Mouse (Mus musculus) myocyte (in vitro differentiated cells): ENCODE data around the gene Cpsf2. TPM values are rescaled to one million over a fixed set of nuclear protein-coding genes. Genes with fewer than 3 reads are reported as not detected.
"Not testable (repeated sequence)": the region's sequence is repeated elsewhere in the genome, so short reads cannot be mapped to it uniquely, and the experiment has no call there.

ENCODE experiments used
- H3K27me3 ChIP-seq: one replicate; pipeline ENCODE4 v1.6.1; 2011; ENCODE audit not compliant: control insufficient read depth, insufficient read depth, insufficient read length
- H3K36me3 ChIP-seq: one replicate; pipeline ENCODE4 v1.6.1; 2011; ENCODE audit not compliant: control insufficient read depth, insufficient read depth
- H3K4me2 ChIP-seq: one replicate; pipeline ENCODE4 v1.6.1; 2011; ENCODE audit warnings: low read depth, control low read depth
- H3K4me3 ChIP-seq: one replicate; pipeline ENCODE4 v1.5.1; 2011; ENCODE audit warnings: mild to moderate bottlenecking, control low read depth, moderate library complexity
- H3K79me2 ChIP-seq: one replicate; pipeline ENCODE4 v1.6.1; 2011; ENCODE audit not compliant: control insufficient read depth, insufficient read depth
- H3ac ChIP-seq: one replicate; pipeline ENCODE4 v1.6.1; 2011; ENCODE audit not compliant: control insufficient read depth, insufficient read length
- CEBPB ChIP-seq: IDR thresholded peaks from 2 replicates; pipeline ENCODE4 v1.6.1; 2011; ENCODE audit warnings: mild to moderate bottlenecking, moderate library complexity; ENCODE audit not compliant: poor library complexity, insufficient read depth, severe bottlenecking
- E2F4 ChIP-seq: IDR thresholded peaks from one replicate; pipeline ENCODE4 v1.6.1; 2011; ENCODE audit warnings: mild to moderate bottlenecking, control low read depth, moderate library complexity; ENCODE audit not compliant: insufficient read depth
- MAX ChIP-seq: IDR thresholded peaks from one replicate; pipeline ENCODE4 v1.6.1; 2011; ENCODE audit warnings: low read depth, mild to moderate bottlenecking, control low read depth
- MYOD1 ChIP-seq, 3 experiments: IDR thresholded peaks; one replicate each; pipeline ENCODE4 v1.6.1; 2011; ENCODE audit warnings: control low read depth in 2 of 3, low read depth in 2 of 3, mild to moderate bottlenecking in 2 of 3, moderate library complexity in 1 of 3; ENCODE audit not compliant: insufficient read length in 2 of 3, control insufficient read depth in 1 of 3
- MYOG ChIP-seq, 3 experiments: IDR thresholded peaks; one replicate each; pipeline ENCODE4 v1.6.1; 2011; ENCODE audit warnings: control low read depth in 2 of 3, low read depth in 2 of 3, mild to moderate bottlenecking in 2 of 3; ENCODE audit not compliant: insufficient read length in 2 of 3, control insufficient read depth in 1 of 3, insufficient read depth in 1 of 3
- POLR2A ChIP-seq: IDR thresholded peaks from one replicate; pipeline ENCODE4 v1.6.1; 2011; ENCODE audit warnings: low read depth, mild to moderate bottlenecking, control low read depth, moderate library complexity; ENCODE audit not compliant: insufficient read length
- POLR2AphosphoS2 ChIP-seq: IDR thresholded peaks from one replicate; pipeline ENCODE4 v1.6.1; 2011; ENCODE audit warnings: low read depth, control low read depth; ENCODE audit not compliant: insufficient read length
- REST ChIP-seq: IDR thresholded peaks from one replicate; pipeline ENCODE4 v1.6.1; 2011; ENCODE audit warnings: mild to moderate bottlenecking, control low read depth, moderate library complexity; ENCODE audit not compliant: insufficient read depth, insufficient read length
- SRF ChIP-seq: IDR thresholded peaks from one replicate; pipeline ENCODE4 v1.6.1; 2011; ENCODE audit warnings: low read depth; ENCODE audit not compliant: control insufficient read depth, insufficient read length
- TCF12 ChIP-seq: IDR thresholded peaks from one replicate; pipeline ENCODE4 v1.6.1; 2011; ENCODE audit warnings: mild to moderate bottlenecking, control low read depth; ENCODE audit not compliant: poor library complexity, insufficient read depth, severe bottlenecking
- TCF3 ChIP-seq: IDR thresholded peaks from one replicate; pipeline ENCODE4 v1.6.1; 2011; ENCODE audit warnings: low read depth, control low read depth; ENCODE audit not compliant: insufficient read length
- USF1 ChIP-seq: IDR thresholded peaks from one replicate; pipeline ENCODE4 v1.6.1; 2011; ENCODE audit warnings: low read depth, mild to moderate bottlenecking, control low read depth, moderate library complexity
- polyA plus RNA-seq: library from polyadenylated mRNA; unstranded; fragments of >200 nt; fragmentation: generic; extraction: Trizol; gene quantifications from one replicate; pipeline ENCODE4 v1.2.1, GENCODE M21; 2012; ENCODE audit warnings: missing spikeins

Cpsf2 gene
- polyA plus RNA-seq, 1 experiment, result 11.0 TPM

- peak within 1 kb of the TSS; percentile 79 for H3K4me2 ChIP-seq
- H3K36me3 ChIP-seq, result no peaks in the 10 kb centered on the region
- no peaks in the 10 kb centered on the region for H3K27me3 ChIP-seq
- H3ac ChIP-seq, result peak within 1 kb of the TSS; percentile 43
- TF ChIP-seq SRF, result peak; percentile 62
- no peak for TF ChIP-seq TCF12
- peak in 1 of 3 experiments; percentile 24 for TF ChIP-seq MYOD1 (IDR thresholded peaks at IDR 0.05; ENCODE audit: control insufficient read depth in 1 of 3, insufficient read length in 2 of 3, low read depth in 2 of 3)
- no peak for TF ChIP-seq REST
- no peak for TF ChIP-seq E2F4
- no peak for TF ChIP-seq CEBPB
- TF ChIP-seq TCF3, result no peak
- no peak for TF ChIP-seq MAX
- TF ChIP-seq USF1, result peak; percentile 98
- peak; percentile 62 for TF ChIP-seq POLR2AphosphoS2
- peak; percentile 69 for TF ChIP-seq POLR2A
- TF ChIP-seq MYOG (IDR thresholded peaks at IDR 0.05; ENCODE audit: control insufficient read depth in 1 of 3, insufficient read depth in 1 of 3, insufficient read length in 2 of 3, low read depth in 2 of 3), result peak in 1 of 3 experiments; percentile 23
- H3K4me3 ChIP-seq, result peak within 1 kb of the TSS; percentile 75
- peaks cover 28% of the 10 kb centered on the region for H3K79me2 ChIP-seq
Measured at GRCm38 (mm10) chr12:101957942-101958544, 17.7 kb upstream of the Cpsf2 start, which contains the start of gene Atxn3. Gene Atxn3 (minus strand): TSS chr12:101958246.

DNA sequence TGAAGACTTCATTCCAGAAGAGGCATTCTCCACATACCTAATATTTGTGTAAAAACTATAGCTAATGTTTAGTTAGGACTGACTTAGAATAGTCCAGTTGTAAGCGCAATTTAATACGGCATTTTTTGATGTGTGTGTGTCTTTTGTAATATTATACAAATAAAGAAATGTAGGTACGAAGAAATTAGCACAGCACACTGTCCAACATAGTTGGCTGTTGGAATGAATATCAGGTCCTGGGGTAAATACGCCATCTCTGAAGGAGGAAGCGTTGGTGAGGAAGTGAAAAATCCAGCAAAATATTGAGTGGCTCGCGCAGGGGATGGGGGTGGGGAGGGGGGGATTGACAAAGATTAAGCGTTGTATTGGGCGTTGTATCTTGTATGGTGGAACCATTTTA lies 17.2 kb upstream of the Cpsf2 start:
- TF ChIP-seq MYOG (IDR thresholded peaks at IDR 0.05; ENCODE audit: control insufficient read depth in 1 of 3, insufficient read depth in 1 of 3, insufficient read length in 2 of 3, low read depth in 2 of 3) (no peak), CEBPB (no peak), USF1 (no peak), MYOD1 (IDR thresholded peaks at IDR 0.05; ENCODE audit: control insufficient read depth in 1 of 3, insufficient read length in 2 of 3, low read depth in 2 of 3) (no peak), TCF12 (no peak), POLR2AphosphoS2 (no peak), SRF (no peak), MAX (no peak), POLR2A (no peak), TCF3 (no peak), E2F4 (no peak), REST (no peak)
- H3K27me3 ChIP-seq, result no peaks in the 10 kb centered on the region
- peak overlapping the region; percentile 75 for H3K4me3 ChIP-seq
- peaks cover 23% of the 10 kb centered on the region for H3K79me2 ChIP-seq
- peak overlapping the region; percentile 66 for H3K4me2 ChIP-seq
- peak overlapping the region; percentile 43 for H3ac ChIP-seq
- no peaks in the 10 kb centered on the region for H3K36me3 ChIP-seq

DNA sequence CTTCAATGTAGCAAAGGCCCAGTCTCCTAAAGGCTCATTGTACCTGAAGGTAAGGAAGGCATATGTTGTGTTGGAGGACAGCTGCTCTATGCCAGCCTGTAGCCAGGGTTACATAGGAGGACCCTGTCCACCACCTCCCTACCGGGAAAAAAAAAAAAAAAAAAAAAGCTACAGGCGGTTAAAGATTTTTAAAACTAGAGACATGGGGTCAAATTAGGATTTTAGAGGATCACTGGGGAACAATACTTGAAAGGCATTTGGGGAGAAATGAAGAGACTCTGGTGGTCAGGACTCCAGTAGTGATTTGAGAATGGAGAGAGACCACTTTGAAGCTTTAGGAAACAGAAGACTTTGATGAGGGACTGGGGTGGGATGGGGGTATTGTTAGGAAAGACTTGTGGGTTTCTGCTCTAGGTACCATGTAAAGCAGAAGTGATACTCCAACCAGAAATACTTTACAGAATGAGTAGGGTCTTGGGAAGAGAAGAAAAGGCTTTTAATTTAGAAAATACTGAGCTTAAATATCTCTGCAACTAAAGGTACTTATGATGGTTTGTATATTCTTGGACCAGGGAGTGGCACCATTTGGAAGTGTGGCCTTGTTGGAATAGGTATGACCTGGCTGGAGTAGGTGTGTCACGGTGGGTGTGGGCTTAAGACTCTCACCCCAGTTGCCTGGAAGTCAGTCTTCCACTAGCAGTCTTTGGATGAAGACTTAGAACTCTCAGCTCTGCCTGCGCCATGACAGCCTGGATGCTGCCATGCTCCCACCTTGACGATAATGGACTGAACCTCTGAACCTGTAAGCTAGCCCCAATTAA lies 16.6 kb upstream of the Cpsf2 start:
- not testable (repeated sequence) for H3K4me3 ChIP-seq, H3K36me3 ChIP-seq, H3ac ChIP-seq, H3K27me3 ChIP-seq
- Histone ChIP-seq H3K4me2 (peak overlapping the region; percentile 66), H3K79me2 (peaks cover 23% of the 10 kb centered on the region)

- no peak overlapping the region for H3ac ChIP-seq
- H3K4me2 ChIP-seq, result no peak overlapping the region
- H3K79me2 ChIP-seq, result peaks cover 53% of the 10 kb centered on the region
- H3K36me3 ChIP-seq, result peaks cover 13% of the 10 kb centered on the region
- H3K27me3 ChIP-seq, result no peaks in the 10 kb centered on the region
- TF ChIP-seq POLR2A (no peak), SRF (no peak), REST (no peak), USF1 (no peak), TCF3 (no peak), MYOG (IDR thresholded peaks at IDR 0.05; ENCODE audit: control insufficient read depth in 1 of 3, insufficient read depth in 1 of 3, insufficient read length in 2 of 3, low read depth in 2 of 3) (no peak), MYOD1 (IDR thresholded peaks at IDR 0.05; ENCODE audit: control insufficient read depth in 1 of 3, insufficient read length in 2 of 3, low read depth in 2 of 3) (no peak)
- no peak overlapping the region for H3K4me3 ChIP-seq
Measured at GRCm38 (mm10) chr12:101971311-101971710, 4.5 kb upstream of the Cpsf2 start.

GRCm38 (mm10) chr12:101972230-101972629 lies 3.6 kb upstream of the Cpsf2 start:
- TF ChIP-seq POLR2AphosphoS2, result no peak
- TF ChIP-seq USF1, result no peak
- no peak for TF ChIP-seq POLR2A
- no peak overlapping the region for H3ac ChIP-seq
- H3K79me2 ChIP-seq, result peaks cover 62% of the 10 kb centered on the region
- H3K4me2 ChIP-seq, result no peak overlapping the region
- H3K4me3 ChIP-seq, result no peak overlapping the region
- peaks cover 6% of the 10 kb centered on the region for H3K36me3 ChIP-seq
- no peaks in the 10 kb centered on the region for H3K27me3 ChIP-seq
